Mouse (Mus musculus) embryonic facial prominence, embryonic 15.5 days (tissue): ENCODE data around the gene Pcsk5. TPM values are rescaled to one million over a fixed set of nuclear protein-coding genes. Genes with fewer than 3 reads are reported as not detected.

Source experiments
- ATAC-seq: fragments of 200-750 bp; cut with Nextera tagmentation; 2 replicates; pipeline ENCODE4 v1.8.0; 2017; ENCODE audit warnings: low read depth, moderate TSS enrichment; ENCODE audit not compliant: insufficient number of reproducible peaks, low FRiP score, low TSS enrichment
- H3K27ac ChIP-seq: fragments of 300-500 bp; sonication (generic); replicated peaks from 2 replicates; pipeline ENCODE4 v1.5.1; 2015; ENCODE audit warnings: mild to moderate bottlenecking, inconsistent platforms
- H3K27me3 ChIP-seq: fragments of 300-500 bp; sonication (generic); 2 replicates; pipeline ENCODE4 v1.6.1; 2015; ENCODE audit warnings: inconsistent platforms
- H3K36me3 ChIP-seq: fragments of 300-500 bp; sonication (generic); 2 replicates; pipeline ENCODE4 v1.6.1; 2015; ENCODE audit warnings: mild to moderate bottlenecking, inconsistent platforms
- H3K4me1 ChIP-seq: fragments of 300-500 bp; sonication (generic); 2 replicates; pipeline ENCODE4 v1.6.1; 2015; ENCODE audit warnings: inconsistent platforms
- H3K4me2 ChIP-seq: fragments of 300-500 bp; sonication (generic); replicated peaks from 2 replicates; pipeline ENCODE4 v1.6.1; 2015; ENCODE audit warnings: mild to moderate bottlenecking, inconsistent platforms
- H3K4me3 ChIP-seq: fragments of 300-500 bp; sonication (generic); replicated peaks from 2 replicates; pipeline ENCODE4 v1.5.1; 2015; ENCODE audit warnings: mild to moderate bottlenecking, inconsistent platforms
- H3K9ac ChIP-seq: fragments of 300-500 bp; sonication (generic); 2 replicates; pipeline ENCODE4 v1.6.1; 2015; ENCODE audit warnings: inconsistent platforms
- H3K9me3 ChIP-seq: fragments of 300-500 bp; sonication (generic); replicated peaks from 2 replicates; pipeline ENCODE4 v1.6.1; 2016; ENCODE audit warnings: inconsistent platforms
- WGBS: fragments of 180-500 bp; shearing (Covaris S2); methylation state at CpG from one replicate; pipeline ENCODE4 v1.1.7; 2015; 5-methylcytosine and 5-hydroxymethylcytosine counted together
- polyA plus RNA-seq: library from polyadenylated mRNA; unstranded; fragments of >200 nt; fragmentation: Nextera tagmentation; extraction: Ambion mirVana; gene quantifications from 2 replicates; pipeline ENCODE4 v1.2.1, GENCODE M21; 2015

Gene Pcsk5
- polyA plus RNA-seq, 1 experiment from 2014 or later = 24.0 TPM

DNA sequence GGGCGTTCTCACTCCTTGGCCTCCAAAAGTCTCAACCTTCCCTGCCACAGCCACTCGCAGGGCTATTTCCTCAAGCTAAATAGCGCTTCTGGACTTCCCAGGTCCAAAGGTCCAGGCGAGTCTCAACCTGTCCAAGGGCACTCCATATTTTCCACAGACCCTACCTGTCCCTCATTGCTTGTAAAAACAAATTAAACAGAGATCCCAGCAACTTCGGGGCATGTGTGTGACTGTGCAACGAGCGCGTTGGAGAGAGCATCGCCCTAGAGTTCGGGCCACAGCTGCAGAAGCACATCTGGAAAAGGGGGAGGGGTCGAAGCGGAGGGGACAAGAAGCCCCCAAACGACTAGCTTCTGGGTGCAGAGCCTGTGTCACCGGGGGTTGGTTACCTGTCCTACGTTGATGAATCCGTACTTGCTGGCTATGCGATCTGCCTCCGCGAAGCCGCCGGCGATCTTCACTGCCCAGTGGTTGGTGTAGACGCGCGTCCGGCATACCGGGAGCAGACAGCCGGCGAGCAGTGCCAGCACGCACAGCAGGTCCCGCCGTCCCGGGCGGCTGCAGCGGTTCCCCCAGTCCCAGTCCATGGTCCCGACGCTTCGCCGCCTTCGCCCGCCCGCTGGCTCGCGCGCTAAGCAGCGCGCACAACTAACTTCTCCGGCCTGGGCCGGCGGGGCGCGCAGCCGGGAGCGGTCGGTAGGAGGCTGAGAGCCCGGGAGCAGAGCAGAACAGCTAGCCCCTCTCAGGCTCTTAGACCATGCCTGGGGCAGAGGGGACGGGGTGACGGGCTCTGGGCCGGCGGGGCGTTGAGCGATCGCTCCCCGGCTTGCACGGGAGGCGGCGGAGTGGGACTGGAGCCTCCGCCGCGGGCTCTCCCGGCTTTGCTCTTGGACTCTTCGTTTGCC, 614 bp downstream of the Pcsk5 start:
- H3K27me3 ChIP-seq = no peaks in the 10 kb centered on the region
- H3K27ac ChIP-seq = peak overlapping the region; percentile 88
- peak overlapping the region; percentile 86 for H3K4me2 ChIP-seq
- H3K4me1 ChIP-seq = peaks cover 15% of the 10 kb centered on the region; the same call in 1 of the 2 replicates
- H3K9me3 ChIP-seq = no peaks in the 10 kb centered on the region
- H3K9ac ChIP-seq = peak overlapping the region; percentile 63
- peak overlapping the region; percentile 75 for H3K4me3 ChIP-seq
- ATAC-seq = peak; percentile 81
- under 1% methylated on average over 72 of the region's 72 CpGs for WGBS
- no peaks in the 10 kb centered on the region for H3K36me3 ChIP-seq

DNA sequence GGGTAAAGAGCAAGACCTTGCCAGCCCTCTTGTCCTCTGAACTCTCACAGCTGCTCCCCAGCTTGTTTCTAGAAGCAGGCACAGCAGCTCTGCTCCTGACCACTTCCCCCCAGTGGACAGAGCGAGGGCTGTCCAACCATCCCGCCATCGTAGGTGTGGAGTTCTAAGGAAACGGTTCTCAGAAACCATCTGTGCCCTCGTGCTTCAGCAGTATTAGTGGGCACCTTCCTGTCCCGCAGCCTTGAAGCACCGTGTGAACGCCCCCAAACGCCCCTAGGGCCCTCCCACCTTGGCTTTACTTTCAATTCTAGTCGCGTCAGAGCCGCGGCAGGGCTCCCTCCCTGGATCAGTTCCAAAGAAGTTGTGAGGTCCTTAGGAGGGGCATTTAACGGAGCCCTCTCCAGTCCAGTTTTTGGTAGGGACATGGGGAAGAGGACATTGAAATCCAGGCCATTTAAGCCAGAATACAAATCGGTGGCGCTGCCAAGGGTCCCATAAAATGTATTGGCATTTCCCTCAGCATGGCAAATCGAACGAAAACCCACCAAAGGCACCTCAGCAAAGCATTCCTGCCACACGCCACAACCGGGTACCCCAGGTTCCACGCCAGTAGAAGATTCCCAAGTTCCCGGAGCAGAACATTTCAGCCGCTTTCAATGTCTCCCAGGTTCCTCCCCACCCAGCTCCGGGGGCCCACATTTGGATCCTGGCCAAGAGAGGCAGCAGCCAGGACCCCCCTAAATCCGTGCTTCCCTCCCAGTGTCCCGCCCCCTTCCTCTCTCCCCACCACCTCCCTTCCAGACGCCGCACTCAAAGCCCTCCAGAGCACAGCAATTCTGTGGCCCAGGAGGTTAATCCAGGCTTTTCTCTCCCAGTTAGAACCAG, 1.5 kb downstream of the Pcsk5 start:
- H3K4me3 ChIP-seq = peak overlapping the region; percentile 75
- peaks cover 15% of the 10 kb centered on the region; the same call in 1 of the 2 replicates for H3K4me1 ChIP-seq
- peak overlapping the region; percentile 63; the same call in 1 of the 2 replicates for H3K9ac ChIP-seq
- peak overlapping the region; percentile 86 for H3K4me2 ChIP-seq
- 0 out of 2 replicates have a peak overlapping the region, but pooled peaks have one; percentile 88 for H3K27ac ChIP-seq
- H3K36me3 ChIP-seq = no peaks in the 10 kb centered on the region
- WGBS = under 1% methylated on average over 28 of the region's 28 CpGs
- ATAC-seq = 0 out of 2 replicates have a peak, but pooled peaks have one; percentile 9
- no peaks in the 10 kb centered on the region for H3K9me3 ChIP-seq
- no peaks in the 10 kb centered on the region for H3K27me3 ChIP-seq

DNA sequence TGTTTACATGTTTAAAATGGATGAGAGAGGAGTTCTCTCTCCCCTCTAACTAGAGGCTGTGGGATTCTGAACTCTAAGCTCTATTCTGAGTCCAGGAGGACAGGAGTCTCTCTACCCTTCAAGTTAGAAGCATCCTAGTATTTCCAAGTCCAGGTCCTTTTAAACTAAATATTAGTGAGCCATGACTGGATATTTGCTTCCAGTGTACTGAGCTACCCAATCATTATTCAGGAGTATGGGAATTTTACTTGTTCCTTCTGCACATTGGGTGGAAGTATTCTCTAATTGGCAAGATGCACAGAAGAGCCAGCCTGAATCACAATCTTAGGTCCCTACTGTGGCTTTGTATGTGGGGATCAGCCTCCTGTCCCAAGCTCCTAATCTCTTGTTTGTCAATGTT, 2.5 kb downstream of the Pcsk5 start:
- Histone ChIP-seq H3K9ac (no peak overlapping the region), H3K27me3 (no peaks in the 10 kb centered on the region), H3K4me1 (peaks cover 15% of the 10 kb centered on the region; the same call in 1 of the 2 replicates), H3K27ac (no peak overlapping the region), H3K4me2 (peak overlapping the region; percentile 86; the same call in 1 of the 2 replicates), H3K36me3 (no peaks in the 10 kb centered on the region), H3K9me3 (no peaks in the 10 kb centered on the region), H3K4me3 (peak overlapping the region; percentile 75)
- no peak for ATAC-seq

DNA sequence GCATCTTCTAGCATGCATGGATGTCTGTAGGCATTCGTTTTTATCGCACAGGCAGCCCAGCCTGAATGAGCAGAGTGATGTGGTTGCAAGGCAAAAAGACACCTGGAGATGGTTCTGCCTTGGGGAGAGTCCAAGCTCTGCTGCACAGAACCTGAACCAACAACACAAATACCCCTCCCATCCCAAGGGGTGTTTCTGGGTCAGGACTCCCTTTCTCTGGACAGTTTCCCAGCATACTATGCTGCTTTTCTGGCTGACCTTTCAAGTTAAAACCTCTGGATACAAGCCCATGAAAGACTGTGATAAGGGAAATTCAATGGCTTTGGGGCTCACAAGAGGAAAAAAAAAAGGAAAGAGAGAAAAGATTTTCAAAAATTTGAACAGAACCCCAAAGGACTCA, 6.1 kb downstream of the Pcsk5 start:
- no peaks in the 10 kb centered on the region for H3K27me3 ChIP-seq
- H3K4me1 ChIP-seq = peaks cover 12% of the 10 kb centered on the region; the same call in 1 of the 2 replicates
- no peak overlapping the region for H3K4me3 ChIP-seq
- H3K4me2 ChIP-seq = no peak overlapping the region
- no peaks in the 10 kb centered on the region for H3K9me3 ChIP-seq
- H3K9ac ChIP-seq = no peak overlapping the region
- no peak for ATAC-seq
- no peaks in the 10 kb centered on the region for H3K36me3 ChIP-seq
- H3K27ac ChIP-seq = no peak overlapping the region
- 80% methylated on average over 2 of the region's 2 CpGs for WGBS

DNA sequence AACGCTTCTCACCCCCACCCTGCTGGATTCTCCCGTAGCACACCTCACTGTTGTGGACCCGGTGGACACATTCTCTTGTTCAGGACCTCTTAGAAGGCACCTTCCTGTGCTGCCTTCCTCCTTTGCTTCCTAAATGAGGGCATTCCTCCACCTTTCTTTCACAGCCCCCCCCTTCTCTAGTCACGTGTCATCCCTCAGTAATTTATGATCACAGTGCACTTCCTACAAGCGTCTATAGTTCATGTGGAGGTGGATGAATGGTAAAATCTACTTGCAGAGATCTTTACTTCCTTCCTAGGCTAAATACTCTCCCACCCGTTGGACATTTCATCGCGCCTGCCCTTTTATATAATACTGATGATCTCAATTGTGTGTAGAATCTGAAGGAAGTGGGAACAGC, 9.0 kb downstream of the Pcsk5 start:
- Histone ChIP-seq H3K27me3 (no peaks in the 10 kb centered on the region), H3K9me3 (no peaks in the 10 kb centered on the region), H3K36me3 (no peaks in the 10 kb centered on the region), H3K27ac (no peak overlapping the region), H3K9ac (no peak overlapping the region), H3K4me3 (no peak overlapping the region), H3K4me1 (no peaks in the 10 kb centered on the region), H3K4me2 (no peak overlapping the region)
- ATAC-seq = no peak
- WGBS = 85% methylated on average over 8 of the region's 8 CpGs

DNA sequence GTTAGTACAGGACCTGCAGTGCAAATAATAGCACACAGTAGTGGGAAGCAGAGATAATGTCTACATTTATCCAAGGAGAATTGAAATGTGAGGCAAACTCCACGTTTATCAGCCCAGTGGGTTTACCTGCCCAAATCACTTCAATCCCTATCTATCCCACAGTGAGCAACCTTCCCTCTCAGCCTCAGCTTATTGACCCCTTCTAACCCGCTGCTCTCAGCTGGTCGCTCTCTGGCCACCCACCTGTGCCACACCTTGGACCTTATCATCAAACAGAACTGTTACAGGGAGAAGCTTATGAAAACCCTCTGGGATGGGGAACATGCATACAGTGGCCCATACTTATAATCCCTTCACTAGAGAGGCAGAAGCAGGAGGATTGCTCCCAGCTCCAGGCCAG, 10.7 kb downstream of the Pcsk5 start:
- Histone ChIP-seq H3K36me3 (no peaks in the 10 kb centered on the region), H3K4me1 (no peaks in the 10 kb centered on the region), H3K9ac (no peak overlapping the region), H3K9me3 (no peaks in the 10 kb centered on the region), H3K4me2 (no peak overlapping the region), H3K4me3 (no peak overlapping the region), H3K27me3 (no peaks in the 10 kb centered on the region), H3K27ac (no peak overlapping the region)
- ATAC-seq = no peak
- 71% methylated on average over 3 of the region's 3 CpGs for WGBS

DNA sequence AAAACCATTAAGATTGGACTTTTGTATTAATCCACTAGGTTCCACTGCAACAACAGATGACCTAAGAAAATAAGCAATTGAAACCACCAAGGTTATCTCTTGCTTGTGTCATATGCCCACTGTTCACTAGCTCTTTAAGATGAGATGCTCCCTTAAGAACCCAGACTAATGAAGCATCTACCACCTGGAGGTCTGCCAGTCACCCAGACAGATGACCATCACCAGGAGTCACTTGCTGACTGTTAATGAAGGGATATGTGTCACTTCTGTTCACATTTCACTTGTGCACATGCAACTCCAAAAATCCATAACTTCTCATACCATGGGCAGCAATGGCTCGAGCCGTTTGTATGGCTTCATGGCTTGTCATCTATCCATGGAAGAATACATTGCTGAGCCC, 17.4 kb downstream of the Pcsk5 start:
- Histone ChIP-seq H3K27me3 (no peaks in the 10 kb centered on the region), H3K9ac (no peak overlapping the region), H3K4me3 (no peak overlapping the region), H3K36me3 (no peaks in the 10 kb centered on the region), H3K4me1 (no peaks in the 10 kb centered on the region), H3K4me2 (no peak overlapping the region), H3K27ac (no peak overlapping the region), H3K9me3 (no peaks in the 10 kb centered on the region)
- no peak for ATAC-seq
- WGBS = 90% methylated on average over 2 of the region's 2 CpGs

DNA sequence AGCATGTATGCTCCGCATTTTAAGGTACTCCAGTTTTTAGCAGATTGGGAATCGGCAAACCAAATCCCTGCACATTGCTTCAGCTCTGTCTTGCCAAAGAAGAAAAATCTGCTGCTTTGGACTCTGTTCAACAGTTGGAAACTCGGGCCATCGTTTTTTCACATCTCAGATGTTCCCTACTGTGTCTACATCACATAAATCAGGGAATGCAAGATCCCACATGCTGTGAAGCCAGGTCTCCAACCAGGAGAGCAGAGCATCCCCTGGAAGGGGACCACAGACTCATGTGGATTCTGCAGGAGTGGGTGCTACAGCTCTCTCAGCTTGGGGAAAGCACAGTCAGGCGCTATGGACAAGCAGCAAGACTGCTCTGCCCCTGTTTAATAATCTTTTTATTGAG, 18.4 kb downstream of the Pcsk5 start:
- Histone ChIP-seq H3K4me1 (no peaks in the 10 kb centered on the region), H3K27ac (no peak overlapping the region), H3K9me3 (no peaks in the 10 kb centered on the region), H3K4me3 (no peak overlapping the region), H3K9ac (no peak overlapping the region), H3K4me2 (no peak overlapping the region), H3K36me3 (no peaks in the 10 kb centered on the region), H3K27me3 (no peaks in the 10 kb centered on the region)
- no peak for ATAC-seq
- 64% methylated on average over 5 of the region's 5 CpGs for WGBS

DNA sequence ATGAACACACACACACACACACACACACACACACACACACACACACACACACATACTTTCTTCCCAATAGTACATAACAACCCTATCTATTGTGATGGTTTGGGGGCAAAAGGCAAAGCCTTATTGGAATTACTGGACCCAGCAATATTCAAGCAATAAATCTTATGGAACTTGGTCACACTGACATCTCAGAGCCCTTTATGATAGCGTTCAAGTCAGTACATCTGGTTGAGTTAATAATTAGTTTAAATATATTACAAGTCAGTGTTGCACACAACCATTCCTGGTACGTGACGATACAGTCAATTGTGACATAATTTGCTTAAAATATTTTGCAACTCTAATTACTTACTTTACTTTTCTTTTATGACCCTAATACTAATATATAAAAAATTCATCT, 22.4 kb downstream of the Pcsk5 start:
- Histone ChIP-seq H3K9me3 (no peaks in the 10 kb centered on the region), H3K36me3 (no peaks in the 10 kb centered on the region), H3K4me3 (no peak overlapping the region), H3K27me3 (no peaks in the 10 kb centered on the region), H3K4me1 (0 out of 2 replicates have a peak, but pooled peaks cover 3% of the 10 kb centered on the region), H3K9ac (no peak overlapping the region), H3K4me2 (no peak overlapping the region), H3K27ac (no peak overlapping the region)
- no peak for ATAC-seq
- WGBS = 89% methylated on average over 3 of the region's 3 CpGs

DNA sequence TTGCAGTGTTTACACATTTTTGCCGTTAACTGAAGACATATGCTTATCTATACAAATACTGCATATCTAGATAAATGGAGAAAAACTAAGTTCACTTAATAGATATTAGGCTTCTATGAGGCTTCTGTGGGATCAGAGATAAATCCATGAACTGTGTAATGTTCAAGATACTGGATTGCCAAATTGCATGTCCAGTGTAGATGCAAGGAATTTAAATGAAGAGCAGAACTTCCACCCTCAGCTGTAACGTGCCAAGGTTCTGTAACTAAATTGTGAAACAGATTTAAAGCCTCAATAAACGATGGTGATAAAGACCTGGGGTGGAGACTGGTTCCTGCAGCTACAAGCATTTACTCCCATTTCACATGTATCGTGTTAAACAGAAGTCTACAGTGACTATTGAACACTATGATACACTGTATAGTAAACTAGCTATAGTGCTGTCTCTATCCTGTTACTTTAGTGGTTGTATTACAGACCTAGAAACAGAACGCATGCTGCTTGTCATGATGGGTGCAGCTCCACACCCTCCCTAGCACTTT, 23.9 kb downstream of the Pcsk5 start:
- 69% methylated on average over 5 of the region's 5 CpGs for WGBS

DNA sequence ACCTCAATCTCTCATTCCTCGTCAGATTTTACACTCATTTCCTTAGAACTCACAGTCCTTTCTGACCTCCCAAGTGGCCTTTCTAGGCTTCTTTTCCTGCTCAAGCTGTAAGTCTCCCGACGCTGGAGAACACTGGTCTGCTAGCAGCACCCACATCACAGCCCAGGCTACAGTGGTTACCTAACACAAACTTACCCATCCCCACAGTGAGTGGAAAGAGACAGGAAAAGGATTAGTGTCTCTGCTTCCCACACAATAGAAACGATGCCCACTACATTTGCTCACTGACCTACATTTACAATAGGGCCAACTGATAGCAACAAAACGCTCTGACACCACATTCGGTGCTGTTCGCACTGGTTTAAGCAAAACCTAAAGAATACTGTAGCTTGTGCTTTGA, 24.8 kb downstream of the Pcsk5 start:
- Histone ChIP-seq H3K4me3 (no peak overlapping the region), H3K4me1 (0 out of 2 replicates have a peak, but pooled peaks cover 3% of the 10 kb centered on the region), H3K9ac (no peak overlapping the region), H3K36me3 (no peaks in the 10 kb centered on the region), H3K27ac (no peak overlapping the region), H3K4me2 (no peak overlapping the region), H3K9me3 (no peaks in the 10 kb centered on the region), H3K27me3 (no peaks in the 10 kb centered on the region)
- 65% methylated on average over 7 of the region's 7 CpGs for WGBS
- ATAC-seq = no peak

More for the DNA sequence above, 23.9 kb downstream of the Pcsk5 start:
- no peak for ATAC-seq
- H3K4me1 ChIP-seq = 0 out of 2 replicates have a peak, but pooled peaks cover 3% of the 10 kb centered on the region
- no peak overlapping the region for H3K4me3 ChIP-seq
- no peaks in the 10 kb centered on the region for H3K36me3 ChIP-seq
- no peak overlapping the region for H3K9ac ChIP-seq
- no peak overlapping the region for H3K27ac ChIP-seq
- H3K4me2 ChIP-seq = no peak overlapping the region
- no peaks in the 10 kb centered on the region for H3K27me3 ChIP-seq
- H3K9me3 ChIP-seq = no peaks in the 10 kb centered on the region
